Mouse (Mus musculus): ENCODE measurements around the gene Tgif1. TPM values are rescaled to one million over a fixed set of nuclear protein-coding genes. Genes with fewer than 3 reads are reported as not detected.

Gene Tgif1
- polyA plus RNA-seq, 2 experiments: 5.0 to 7.0 TPM

DNA sequence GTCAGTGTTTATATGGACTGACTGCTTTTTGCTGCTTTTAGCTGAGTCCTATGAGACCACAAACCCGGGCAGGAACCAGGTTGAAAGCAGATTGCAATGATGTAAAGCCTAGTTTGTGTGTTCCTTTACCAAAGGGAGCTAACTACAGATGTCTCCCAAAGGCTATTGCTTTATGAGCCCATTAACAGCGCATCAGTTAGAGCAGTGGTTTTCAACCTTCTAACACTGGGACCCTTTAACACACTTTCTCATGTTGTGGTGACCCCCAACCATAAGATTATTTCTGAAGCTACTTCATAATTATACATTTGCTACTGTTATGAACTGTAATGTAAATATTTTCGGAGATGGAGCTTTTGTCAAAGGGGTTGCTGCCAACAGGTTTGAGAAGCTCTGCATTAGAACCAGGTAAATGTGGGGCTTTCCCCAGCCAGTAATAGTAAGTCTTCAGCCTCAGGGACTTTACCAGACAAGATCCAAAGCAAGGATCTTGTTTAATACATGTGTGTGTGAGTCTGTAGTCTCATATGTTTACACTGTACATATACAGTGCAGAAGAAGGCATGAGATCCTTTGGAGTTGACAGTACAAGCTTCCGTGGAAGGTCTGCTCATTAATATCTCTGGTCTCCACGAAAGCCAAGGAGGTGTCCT lies 15.4 kb upstream of the Tgif1 start:
- Histone ChIP-seq H3K27ac (no peak overlapping the region), H3K9me3 (ENCODE audit: control insufficient read depth, low read length) (no peaks in the 10 kb centered on the region), H3K27me3 (ENCODE audit: control insufficient read depth, insufficient read depth, low read length) (no peaks in the 10 kb centered on the region), H3K36me3 (replicated peaks; ENCODE audit: control insufficient read depth, insufficient read depth, low read depth) (no peaks in the 10 kb centered on the region), H3K4me1 (replicated peaks; ENCODE audit: control insufficient read depth in 2 of 2, insufficient read depth in 2 of 2, low read length in 1 of 2) (no peaks in the 10 kb centered on the region; a peak in 1 of 4 replicates), H3K4me3 (ENCODE audit: insufficient read depth in 1 of 2, low read depth in 2 of 2, low read length in 2 of 2) (no peak overlapping the region), H3K9ac (replicated peaks) (no peak overlapping the region), H3K4me2 (ENCODE audit: low read depth) (no peak overlapping the region)
- ATAC-seq (ENCODE audit: insufficient read depth) (no peak), DNase-seq (ENCODE audit: low read depth in 3 of 3, low spot score in 3 of 3) (no peak)
- 54% methylated on average over 5 of the region's 5 CpGs for WGBS (ENCODE audit: insufficient replicate concordance)
- TF ChIP-seq EP300 (IDR thresholded peaks at IDR 0.05; ENCODE audit: low read depth): no peak
- TF ChIP-seq CTCF (IDR thresholded peaks at IDR 0.05; ENCODE audit: low read depth): no peak

DNA sequence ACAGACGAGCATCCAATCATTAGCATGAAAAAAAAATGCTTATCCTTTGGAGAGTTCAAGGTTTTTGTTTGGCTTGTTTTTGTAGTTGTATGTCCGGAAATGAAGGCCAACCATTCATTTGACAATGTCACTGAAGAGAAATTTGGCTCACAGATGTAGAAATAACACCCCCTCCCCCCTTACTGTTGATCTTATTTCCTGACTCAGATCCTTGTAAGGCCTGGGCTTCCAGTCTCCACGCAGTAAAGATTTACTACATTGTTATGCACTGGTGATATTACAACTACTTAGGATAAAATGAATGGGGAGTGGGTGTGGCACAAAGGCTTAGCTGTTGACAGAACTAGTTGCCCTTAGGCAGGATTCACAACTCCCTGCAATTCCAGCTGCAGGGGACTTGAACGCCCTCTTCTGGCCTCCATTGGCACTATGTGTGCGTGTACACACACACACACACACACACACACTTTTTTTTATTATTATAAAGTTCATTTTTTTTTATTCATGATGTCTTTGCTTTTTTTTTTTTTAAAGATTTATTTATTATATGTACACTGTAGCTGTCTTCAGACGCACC lies 13.3 kb upstream of the Tgif1 start:
- DNase-seq (ENCODE audit: low read depth in 3 of 3, low spot score in 3 of 3): no peak
- Histone ChIP-seq H3K9ac (replicated peaks) (no peak overlapping the region), H3K9me3 (ENCODE audit: control insufficient read depth, low read length) (no peaks in the 10 kb centered on the region), H3K27ac (no peak overlapping the region), H3K4me3 (ENCODE audit: insufficient read depth in 1 of 2, low read depth in 2 of 2, low read length in 2 of 2) (no peak overlapping the region), H3K27me3 (ENCODE audit: control insufficient read depth, insufficient read depth, low read length) (no peaks in the 10 kb centered on the region), H3K4me2 (ENCODE audit: low read depth) (no peak overlapping the region), H3K36me3 (replicated peaks; ENCODE audit: control insufficient read depth, insufficient read depth, low read depth) (no peaks in the 10 kb centered on the region), H3K4me1 (replicated peaks; ENCODE audit: control insufficient read depth in 2 of 2, insufficient read depth in 2 of 2, low read length in 1 of 2) (no peaks in the 10 kb centered on the region)
- 67% methylated on average over 6 of the region's 6 CpGs for WGBS (ENCODE audit: insufficient replicate concordance)
- no peak for TF ChIP-seq CTCF (IDR thresholded peaks at IDR 0.05; ENCODE audit: low read depth)
- TF ChIP-seq EP300 (IDR thresholded peaks at IDR 0.05; ENCODE audit: low read depth): no peak
- no peak for ATAC-seq (ENCODE audit: insufficient read depth)

DNA sequence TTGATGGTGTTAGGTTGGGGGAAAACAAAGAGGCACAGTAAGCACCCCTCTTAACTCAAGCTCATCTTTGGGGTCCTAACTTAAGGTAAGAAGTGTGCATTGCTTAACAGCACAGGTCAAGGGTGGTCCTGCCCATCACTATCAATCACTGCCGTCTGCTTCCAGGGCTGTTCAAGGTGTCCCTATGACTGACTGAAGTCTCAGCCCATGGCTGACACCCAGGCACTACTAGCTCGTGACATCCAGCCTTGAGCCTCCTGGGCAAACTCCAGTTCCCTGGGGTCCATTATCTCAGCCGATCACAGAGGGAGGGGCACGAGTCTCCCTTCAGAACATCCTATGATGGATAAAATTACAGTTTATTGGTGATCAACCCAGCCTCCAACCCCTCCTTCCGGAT lies 12.7 kb upstream of the Tgif1 start:
- TF ChIP-seq EP300 (IDR thresholded peaks at IDR 0.05; ENCODE audit: low read depth): no peak
- TF ChIP-seq CTCF (IDR thresholded peaks at IDR 0.05; ENCODE audit: low read depth): no peak
- Histone ChIP-seq H3K9me3 (ENCODE audit: control insufficient read depth, low read length) (no peaks in the 10 kb centered on the region), H3K9ac (replicated peaks) (no peak overlapping the region), H3K36me3 (replicated peaks; ENCODE audit: control insufficient read depth, insufficient read depth, low read depth) (no peaks in the 10 kb centered on the region), H3K4me1 (replicated peaks; ENCODE audit: control insufficient read depth in 2 of 2, insufficient read depth in 2 of 2, low read length in 1 of 2) (no peaks in the 10 kb centered on the region), H3K4me2 (ENCODE audit: low read depth) (no peak overlapping the region), H3K4me3 (ENCODE audit: insufficient read depth in 1 of 2, low read depth in 2 of 2, low read length in 2 of 2) (no peak overlapping the region), H3K27me3 (ENCODE audit: control insufficient read depth, insufficient read depth, low read length) (no peaks in the 10 kb centered on the region), H3K27ac (no peak overlapping the region)
- no peak for ATAC-seq (ENCODE audit: insufficient read depth)
- DNase-seq (ENCODE audit: low read depth in 3 of 3, low spot score in 3 of 3): no peak
- 52% methylated on average over 5 of the region's 5 CpGs for WGBS (ENCODE audit: insufficient replicate concordance)

DNA sequence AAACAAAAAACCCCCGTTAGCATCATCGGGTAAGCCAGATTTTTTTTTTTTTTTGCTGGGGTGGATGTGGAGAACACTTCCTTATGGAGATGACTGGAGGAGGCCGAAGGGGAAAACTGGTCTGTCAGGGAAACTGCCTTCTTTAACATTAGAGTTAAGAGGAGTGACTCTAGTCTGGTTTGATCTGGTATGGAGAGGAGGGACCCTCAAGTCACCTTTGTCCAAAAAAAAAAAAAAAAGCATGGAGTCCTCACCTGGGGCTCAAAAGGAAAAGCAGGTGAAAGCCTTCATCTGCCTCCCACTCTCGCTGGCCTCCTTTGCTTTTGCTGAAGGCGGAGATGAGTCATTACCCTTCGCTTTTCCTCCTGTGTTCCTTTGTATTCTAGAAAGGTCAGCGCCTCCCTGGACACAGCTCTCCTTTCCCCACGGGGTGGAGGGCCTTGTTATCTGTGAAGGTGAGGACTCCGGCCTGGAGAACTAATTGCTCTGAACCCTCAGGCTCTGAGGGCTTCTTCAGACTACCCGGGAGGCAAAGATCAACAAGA lies 11.8 kb upstream of the Tgif1 start:
- H3K4me3 ChIP-seq (ENCODE audit: insufficient read depth in 1 of 2, low read depth in 2 of 2, low read length in 2 of 2): no peak overlapping the region
- H3K36me3 ChIP-seq (replicated peaks; ENCODE audit: control insufficient read depth, insufficient read depth, low read depth): no peaks in the 10 kb centered on the region
- TF ChIP-seq CTCF (IDR thresholded peaks at IDR 0.05; ENCODE audit: low read depth): no peak
- H3K4me1 ChIP-seq (replicated peaks; ENCODE audit: control insufficient read depth in 2 of 2, insufficient read depth in 2 of 2, low read length in 1 of 2): no peaks in the 10 kb centered on the region
- H3K9ac ChIP-seq (replicated peaks): no peak overlapping the region
- H3K4me2 ChIP-seq (ENCODE audit: low read depth): no peak overlapping the region
- no peak for ATAC-seq (ENCODE audit: insufficient read depth)
- no peaks in the 10 kb centered on the region for H3K9me3 ChIP-seq (ENCODE audit: control insufficient read depth, low read length)
- no peak for DNase-seq (ENCODE audit: low read depth in 3 of 3, low spot score in 3 of 3)
- no peak overlapping the region for H3K27ac ChIP-seq
- 57% methylated on average over 10 of the region's 10 CpGs for WGBS (ENCODE audit: insufficient replicate concordance)
- no peaks in the 10 kb centered on the region for H3K27me3 ChIP-seq (ENCODE audit: control insufficient read depth, insufficient read depth, low read length)

DNA sequence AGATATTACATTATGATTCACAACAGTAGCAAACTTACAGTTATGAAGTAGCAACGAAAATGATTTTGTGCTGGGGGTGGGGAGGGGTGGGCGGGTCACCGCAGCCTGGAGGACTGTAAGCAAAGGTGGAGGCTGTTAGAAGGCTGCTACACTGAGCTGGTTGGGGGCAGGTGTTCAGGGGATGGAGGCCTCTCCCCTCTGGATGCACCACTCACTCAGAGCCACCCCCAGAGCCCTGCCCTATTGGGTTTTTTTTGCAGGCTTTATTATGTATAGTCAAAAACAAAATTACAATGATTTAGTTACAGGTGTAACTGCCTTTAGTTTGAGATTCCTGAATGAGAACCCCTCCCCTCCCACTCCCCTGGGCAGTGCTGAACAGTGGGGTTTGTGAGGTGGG lies 11.3 kb upstream of the Tgif1 start:
- ATAC-seq (ENCODE audit: insufficient read depth): no peak
- WGBS (ENCODE audit: insufficient replicate concordance): 59% methylated on average over 3 of the region's 3 CpGs

More for the DNA sequence above, 11.3 kb upstream of the Tgif1 start:
- Histone ChIP-seq H3K36me3 (replicated peaks; ENCODE audit: control insufficient read depth, insufficient read depth, low read depth) (no peaks in the 10 kb centered on the region), H3K27me3 (ENCODE audit: control insufficient read depth, insufficient read depth, low read length) (no peaks in the 10 kb centered on the region), H3K27ac (no peak overlapping the region), H3K4me2 (ENCODE audit: low read depth) (no peak overlapping the region), H3K9me3 (ENCODE audit: control insufficient read depth, low read length) (no peaks in the 10 kb centered on the region), H3K4me1 (replicated peaks; ENCODE audit: control insufficient read depth in 2 of 2, insufficient read depth in 2 of 2, low read length in 1 of 2) (no peaks in the 10 kb centered on the region), H3K4me3 (ENCODE audit: insufficient read depth in 1 of 2, low read depth in 2 of 2, low read length in 2 of 2) (no peak overlapping the region), H3K9ac (replicated peaks) (no peak overlapping the region)
- DNase-seq (ENCODE audit: low read depth in 3 of 3, low spot score in 3 of 3): no peak
- TF ChIP-seq CTCF (IDR thresholded peaks at IDR 0.05; ENCODE audit: low read depth) (no peak), EP300 (IDR thresholded peaks at IDR 0.05; ENCODE audit: low read depth) (no peak)

Measured in liver, embryonic 14.5 days (tissue).